Mouse (Mus musculus): ENCODE data around the gene 9330161L09Rik. TPM values are rescaled to one million over a fixed set of nuclear protein-coding genes. Genes with fewer than 3 reads are reported as not detected.

9330161L09Rik gene
- polyA plus RNA-seq, 1 experiment from 2014 or later = 1.2 TPM

DNA sequence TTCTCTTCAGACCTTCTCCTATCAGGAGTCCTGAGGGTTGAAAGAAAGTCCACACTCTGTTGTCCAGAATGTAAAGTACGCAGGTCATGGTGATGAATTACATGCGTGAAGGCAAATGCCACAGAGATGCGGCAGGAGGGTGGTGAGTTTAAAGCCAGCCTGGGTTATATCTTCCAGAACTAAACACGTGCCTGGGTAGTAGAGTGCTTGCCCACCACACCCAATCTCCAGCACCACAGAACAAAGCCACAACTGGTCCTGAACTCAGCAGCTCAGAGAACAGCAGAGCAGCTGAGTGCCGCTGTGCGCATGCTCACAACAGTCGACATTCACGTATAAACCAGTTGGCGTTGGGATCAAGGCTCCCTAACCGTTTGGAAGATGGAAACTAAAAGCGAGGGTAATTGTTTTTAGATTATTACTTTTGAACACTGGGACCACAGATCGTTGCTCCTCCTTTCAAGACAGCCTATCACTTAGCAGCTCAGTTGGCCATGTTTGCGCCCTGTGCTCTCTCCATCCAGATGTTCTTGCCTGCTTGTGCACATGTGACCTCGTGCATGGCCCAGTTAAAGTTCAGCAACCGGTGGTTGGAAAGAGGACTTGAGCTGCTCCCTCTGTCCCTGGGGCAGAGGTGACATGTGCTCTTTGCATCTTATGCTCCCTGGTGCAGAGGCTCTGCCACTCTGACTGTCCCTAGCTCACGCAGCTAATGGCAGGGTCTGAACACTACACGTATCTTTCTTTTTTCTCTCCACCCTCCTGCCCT, 45.9 kb downstream of the 9330161L09Rik start:
- Histone ChIP-seq H3K9ac (ENCODE audit: low read length) (no peak overlapping the region), H3K36me3 (ENCODE audit: control insufficient read depth, insufficient read depth, low read length) (no peaks in the 10 kb centered on the region), H3K4me3 (ENCODE audit: low read depth, low read length) (no peak overlapping the region), H3K4me2 (ENCODE audit: low read length) (no peak overlapping the region), H3K9me3 (replicated peaks; ENCODE audit: control insufficient read depth, low read length) (no peaks in the 10 kb centered on the region), H3K4me1 (ENCODE audit: control insufficient read depth, insufficient read depth, low read length) (no peaks in the 10 kb centered on the region), H3K27ac (ENCODE audit: low read depth, low read length) (no peak overlapping the region), H3K27me3 (replicated peaks; ENCODE audit: control insufficient read depth, insufficient read depth, low read length) (no peaks in the 10 kb centered on the region)
- WGBS = 87% methylated on average over 17 of the region's 17 CpGs
- no peak for ATAC-seq
- no peak for DNase-seq (ENCODE audit: low spot score)

DNA sequence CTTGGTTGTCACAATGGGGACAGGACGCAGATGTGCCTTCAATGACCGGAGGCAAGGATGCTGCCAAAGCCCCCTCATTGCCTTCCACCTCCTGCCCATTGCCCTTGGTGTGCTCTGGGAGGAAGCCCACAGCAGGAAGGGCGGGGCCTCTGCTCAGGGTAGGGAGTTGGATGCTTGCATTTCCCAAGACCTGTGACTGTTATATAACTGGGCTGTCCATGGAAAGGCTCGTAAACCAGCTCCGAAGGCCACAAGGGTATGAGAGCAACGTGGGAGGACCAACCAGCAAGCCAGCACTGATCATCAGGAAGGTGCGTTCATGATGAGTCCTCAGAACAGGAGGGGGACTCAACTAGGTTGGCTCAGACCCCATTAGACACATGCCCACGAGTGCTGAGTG, 46.8 kb downstream of the 9330161L09Rik start:
- no peak for DNase-seq (ENCODE audit: low spot score)
- WGBS = 86% methylated on average over 8 of the region's 8 CpGs
- Histone ChIP-seq H3K4me2 (ENCODE audit: low read length) (no peak overlapping the region), H3K27me3 (replicated peaks; ENCODE audit: control insufficient read depth, insufficient read depth, low read length) (no peaks in the 10 kb centered on the region), H3K4me1 (ENCODE audit: control insufficient read depth, insufficient read depth, low read length) (no peaks in the 10 kb centered on the region), H3K27ac (ENCODE audit: low read depth, low read length) (no peak overlapping the region), H3K4me3 (ENCODE audit: low read depth, low read length) (no peak overlapping the region), H3K36me3 (ENCODE audit: control insufficient read depth, insufficient read depth, low read length) (no peaks in the 10 kb centered on the region), H3K9ac (ENCODE audit: low read length) (no peak overlapping the region), H3K9me3 (replicated peaks; ENCODE audit: control insufficient read depth, low read length) (no peaks in the 10 kb centered on the region)
- ATAC-seq = no peak

DNA sequence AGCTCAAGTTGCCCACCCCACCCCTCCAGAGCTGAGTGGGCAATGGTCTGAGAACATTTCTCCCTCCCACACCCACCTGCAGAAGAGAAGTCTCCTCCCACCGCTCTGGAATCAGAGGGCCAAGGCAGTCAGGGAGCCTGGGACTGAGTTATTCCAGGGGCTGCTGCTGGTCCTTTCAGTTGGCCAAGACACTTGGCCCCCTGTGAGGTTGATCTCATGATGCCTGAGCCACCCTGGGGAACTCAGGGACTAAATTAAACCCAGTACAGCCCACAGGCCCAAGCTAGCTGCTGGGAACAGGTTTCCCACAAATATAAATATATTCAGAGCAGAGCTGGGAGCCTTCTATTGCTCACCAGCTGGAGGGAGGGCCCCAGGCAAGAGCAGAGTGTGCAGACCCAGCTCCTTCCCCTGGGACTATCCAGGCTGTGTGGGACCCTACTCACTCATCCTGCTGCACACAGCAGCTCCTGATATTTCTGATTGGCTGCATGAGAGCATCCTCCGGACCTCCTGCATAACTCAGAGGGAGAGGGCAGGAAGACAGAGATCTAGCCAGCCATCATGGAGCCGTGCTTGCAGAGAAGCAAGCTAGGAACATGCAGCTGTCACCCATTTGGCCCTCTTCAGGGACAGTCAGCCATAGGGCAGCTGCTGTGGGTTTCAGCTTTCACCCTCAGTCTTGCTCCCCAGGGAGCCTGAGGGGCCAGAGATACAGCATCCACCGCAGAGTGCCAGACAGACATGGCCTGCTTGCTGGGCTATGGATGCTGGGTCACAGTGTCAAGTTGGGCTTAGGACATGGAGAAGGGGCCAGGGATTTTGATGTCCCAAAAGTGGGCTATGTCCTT, 48.4 kb downstream of the 9330161L09Rik start:
- Histone ChIP-seq H3K27ac (ENCODE audit: low read depth, low read length) (no peak overlapping the region), H3K36me3 (ENCODE audit: control insufficient read depth, insufficient read depth, low read length) (no peaks in the 10 kb centered on the region), H3K4me2 (ENCODE audit: low read length) (no peak overlapping the region), H3K9ac (ENCODE audit: low read length) (no peak overlapping the region), H3K4me1 (ENCODE audit: control insufficient read depth, insufficient read depth, low read length) (no peaks in the 10 kb centered on the region), H3K27me3 (replicated peaks; ENCODE audit: control insufficient read depth, insufficient read depth, low read length) (no peaks in the 10 kb centered on the region), H3K9me3 (replicated peaks; ENCODE audit: control insufficient read depth, low read length) (no peaks in the 10 kb centered on the region), H3K4me3 (ENCODE audit: low read depth, low read length) (no peak overlapping the region)
- WGBS = 67% methylated on average over 4 of the region's 4 CpGs
- no peak for ATAC-seq
- no peak for DNase-seq (ENCODE audit: low spot score)

DNA sequence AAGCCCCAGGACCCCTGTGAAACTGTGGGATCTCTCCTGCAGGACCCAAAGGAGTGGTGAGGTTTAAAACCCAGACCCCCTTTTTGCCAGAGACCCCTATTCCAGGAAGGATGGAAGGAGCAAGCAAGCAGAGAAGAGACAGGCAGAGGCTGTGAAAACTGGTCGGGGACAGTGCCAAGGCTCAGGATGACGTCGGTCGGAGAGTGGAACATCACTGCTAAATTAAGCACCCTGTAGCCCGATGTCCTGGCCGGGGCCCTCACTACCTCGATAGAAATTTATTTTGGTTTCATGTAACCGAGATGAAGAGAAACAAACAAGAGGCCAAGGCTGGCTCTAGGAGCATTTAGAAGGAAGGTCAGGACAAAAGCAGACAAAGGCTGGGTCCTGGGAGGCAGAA, 49.4 kb downstream of the 9330161L09Rik start:
- ATAC-seq = no peak
- H3K4me1 ChIP-seq (ENCODE audit: control insufficient read depth, insufficient read depth, low read length) = no peaks in the 10 kb centered on the region
- WGBS = 82% methylated on average over 8 of the region's 8 CpGs
- H3K36me3 ChIP-seq (ENCODE audit: control insufficient read depth, insufficient read depth, low read length) = no peaks in the 10 kb centered on the region
- no peaks in the 10 kb centered on the region for H3K27me3 ChIP-seq (replicated peaks; ENCODE audit: control insufficient read depth, insufficient read depth, low read length)
- no peak overlapping the region for H3K27ac ChIP-seq (ENCODE audit: low read depth, low read length)
- H3K4me3 ChIP-seq (ENCODE audit: low read depth, low read length) = no peak overlapping the region
- H3K4me2 ChIP-seq (ENCODE audit: low read length) = no peak overlapping the region
- H3K9ac ChIP-seq (ENCODE audit: low read length) = no peak overlapping the region
- no peaks in the 10 kb centered on the region for H3K9me3 ChIP-seq (replicated peaks; ENCODE audit: control insufficient read depth, low read length)
- no peak for DNase-seq (ENCODE audit: low spot score)

Other genes with a start within 250 kb of the 9330161L09Rik start
- gene Prima1, start 165.7 kb downstream of the 9330161L09Rik start, polyA plus RNA-seq (2014; fragmentation: Nextera tagmentation; extraction: Ambion mirVana) = 0.33 TPM in 1 of 2 replicates, not detected in the other
- gene Fam181a, start 96.8 kb downstream of the 9330161L09Rik start, polyA plus RNA-seq (2014; fragmentation: Nextera tagmentation; extraction: Ambion mirVana) = 5.2 and 5.5 TPM in 2 replicates
- 0.69 and 1.0 TPM in 2 replicates for gene Asb2, start 51.8 kb downstream of the 9330161L09Rik start, polyA plus RNA-seq (2014; fragmentation: Nextera tagmentation; extraction: Ambion mirVana)
- gene Otub2, start 19.1 kb downstream of the 9330161L09Rik start, polyA plus RNA-seq (2014; fragmentation: Nextera tagmentation; extraction: Ambion mirVana) = 20.8 and 23.4 TPM in 2 replicates
- 103 and 110 TPM in 2 replicates for gene Ddx24, start 18.0 kb upstream of the 9330161L09Rik start, polyA plus RNA-seq (2014; fragmentation: Nextera tagmentation; extraction: Ambion mirVana)
- 7.1 and 9.4 TPM in 2 replicates for gene Ifi27, start 26.4 kb upstream of the 9330161L09Rik start, polyA plus RNA-seq (2014; fragmentation: Nextera tagmentation; extraction: Ambion mirVana)
- gene Ifi27l2a, start 35.9 kb upstream of the 9330161L09Rik start, polyA plus RNA-seq (2014; fragmentation: Nextera tagmentation; extraction: Ambion mirVana) = 3.3 and 4.9 TPM in 2 replicates
- not detected in 2 replicates for gene Ifi27l2b, start 49.4 kb upstream of the 9330161L09Rik start, polyA plus RNA-seq (2014; fragmentation: Nextera tagmentation; extraction: Ambion mirVana)
- 2.2 TPM in 2 replicates for gene Ppp4r4, start 124.5 kb upstream of the 9330161L09Rik start, polyA plus RNA-seq (2014; fragmentation: Nextera tagmentation; extraction: Ambion mirVana)
- gene Serpina10, start 223.6 kb upstream of the 9330161L09Rik start, polyA plus RNA-seq (2014; fragmentation: Nextera tagmentation; extraction: Ambion mirVana) = 0.11 TPM in 1 of 2 replicates, not detected in the other
- not detected in 2 replicates for gene Serpina6, start 249.4 kb upstream of the 9330161L09Rik start, polyA plus RNA-seq (2014; fragmentation: Nextera tagmentation; extraction: Ambion mirVana)